Mouse (Mus musculus): ENCODE measurements around the gene Coro1b. TPM values are rescaled to one million over a fixed set of nuclear protein-coding genes. Genes with fewer than 3 reads are reported as not detected.
A peak's percentile ranks its signal among the peaks of the same experiment; 100 is the strongest.

Gene Coro1b
- polyA plus RNA-seq, 1 experiment from 2014 or later: 164 TPM

- Histone ChIP-seq H3K4me1 (replicated peaks; ENCODE audit: insufficient read depth, low read length) (peaks cover 9% of the 10 kb centered on the region; the same call in 1 of the 2 replicates), H3K27me3 (ENCODE audit: insufficient read depth, low read length) (no peaks in the 10 kb centered on the region), H3K9me3 (replicated peaks; ENCODE audit: low read length) (no peaks in the 10 kb centered on the region), H3K4me2 (ENCODE audit: low read length) (no peak overlapping the region), H3K36me3 (ENCODE audit: insufficient read depth, low read length) (peaks cover 20% of the 10 kb centered on the region), H3K9ac (ENCODE audit: low read depth, low read length) (no peak overlapping the region), H3K4me3 (replicated peaks; ENCODE audit: low read depth, low read length) (no peak overlapping the region), H3K27ac (no peak overlapping the region)
- ATAC-seq (replicated peaks; ENCODE audit: low FRiP score, low read depth) (no peak), DNase-seq (ENCODE audit: low spot score) (no peak)
- TF ChIP-seq CTCF (IDR thresholded peaks at IDR 0.05; ENCODE audit: low read depth): no peak
- 95% methylated on average over 26 of the region's 26 CpGs for WGBS
Observed at GRCm38 (mm10) chr19:4112063-4112960, 36.1 kb upstream of the Coro1b start.

- no peak overlapping the region for H3K4me3 ChIP-seq (replicated peaks; ENCODE audit: low read depth, low read length)
- no peaks in the 10 kb centered on the region for H3K27me3 ChIP-seq (ENCODE audit: insufficient read depth, low read length)
- H3K4me1 ChIP-seq (replicated peaks; ENCODE audit: insufficient read depth, low read length): peaks cover 9% of the 10 kb centered on the region; the same call in 1 of the 2 replicates
- H3K27ac ChIP-seq: peak overlapping the region; percentile 86
- 0 out of 2 replicates have a peak overlapping the region, but pooled peaks have one; percentile 0 for H3K4me2 ChIP-seq (ENCODE audit: low read length)
- ATAC-seq (replicated peaks; ENCODE audit: low FRiP score, low read depth): peak; percentile 41; the same call in 1 of the 2 replicates
- H3K9me3 ChIP-seq (replicated peaks; ENCODE audit: low read length): no peaks in the 10 kb centered on the region
- 26% methylated on average over 13 of the region's 13 CpGs for WGBS
- H3K36me3 ChIP-seq (ENCODE audit: insufficient read depth, low read length): peaks cover 20% of the 10 kb centered on the region
- DNase-seq (ENCODE audit: low spot score): peak; percentile 38
- TF ChIP-seq CTCF (IDR thresholded peaks at IDR 0.05; ENCODE audit: low read depth): no peak
- H3K9ac ChIP-seq (ENCODE audit: low read depth, low read length): 0 out of 2 replicates have a peak overlapping the region, but pooled peaks have one; percentile 3
Observed at GRCm38 (mm10) chr19:4113186-4113805, 35.1 kb upstream of the Coro1b start.

GRCm38 (mm10) chr19:4113806-4114230, 34.6 kb upstream of the Coro1b start:
- peaks cover 9% of the 10 kb centered on the region; the same call in 1 of the 2 replicates for H3K4me1 ChIP-seq (replicated peaks; ENCODE audit: insufficient read depth, low read length)
- H3K36me3 ChIP-seq (ENCODE audit: insufficient read depth, low read length): peaks cover 20% of the 10 kb centered on the region
- no peak for TF ChIP-seq CTCF (IDR thresholded peaks at IDR 0.05; ENCODE audit: low read depth)
- peak; percentile 50 for ATAC-seq (replicated peaks; ENCODE audit: low FRiP score, low read depth)
- 6% methylated on average over 5 of the region's 5 CpGs for WGBS
- 0 out of 2 replicates have a peak overlapping the region, but pooled peaks have one; percentile 3 for H3K9ac ChIP-seq (ENCODE audit: low read depth, low read length)
- H3K9me3 ChIP-seq (replicated peaks; ENCODE audit: low read length): no peaks in the 10 kb centered on the region
- H3K27ac ChIP-seq: peak overlapping the region; percentile 86
- no peak overlapping the region for H3K4me3 ChIP-seq (replicated peaks; ENCODE audit: low read depth, low read length)
- DNase-seq (ENCODE audit: low spot score): peak; percentile 57
- no peaks in the 10 kb centered on the region for H3K27me3 ChIP-seq (ENCODE audit: insufficient read depth, low read length)
- 0 out of 2 replicates have a peak overlapping the region, but pooled peaks have one; percentile 0 for H3K4me2 ChIP-seq (ENCODE audit: low read length)

DNA sequence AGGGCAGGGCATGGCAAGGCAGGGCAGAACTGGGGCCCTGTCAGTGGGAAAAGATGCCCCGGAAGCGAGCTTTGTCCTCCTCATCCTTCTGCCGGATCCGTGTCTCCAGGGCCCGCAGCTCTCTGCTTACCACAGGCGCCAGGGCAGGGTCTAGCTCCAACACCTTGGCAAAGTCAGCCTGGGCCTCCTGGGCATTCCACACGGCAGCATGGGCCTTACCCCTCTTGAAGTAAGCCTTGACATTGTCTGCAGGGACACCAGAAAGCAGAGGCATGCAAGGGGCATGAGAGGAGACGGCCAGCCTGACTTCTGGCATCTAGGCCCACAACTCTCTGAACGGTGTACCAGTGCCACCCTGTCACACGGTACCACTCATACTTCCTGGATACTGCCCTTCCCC, 33.9 kb upstream of the Coro1b start:
- Histone ChIP-seq H3K36me3 (ENCODE audit: insufficient read depth, low read length) (peaks cover 20% of the 10 kb centered on the region), H3K4me2 (ENCODE audit: low read length) (no peak overlapping the region), H3K4me1 (replicated peaks; ENCODE audit: insufficient read depth, low read length) (peaks cover 9% of the 10 kb centered on the region; the same call in 1 of the 2 replicates), H3K4me3 (replicated peaks; ENCODE audit: low read depth, low read length) (no peak overlapping the region), H3K9me3 (replicated peaks; ENCODE audit: low read length) (no peaks in the 10 kb centered on the region), H3K27me3 (ENCODE audit: insufficient read depth, low read length) (no peaks in the 10 kb centered on the region), H3K9ac (ENCODE audit: low read depth, low read length) (no peak overlapping the region), H3K27ac (peak overlapping the region; percentile 86)
- 85% methylated on average over 10 of the region's 10 CpGs for WGBS
- ATAC-seq (replicated peaks; ENCODE audit: low FRiP score, low read depth) (no peak), DNase-seq (ENCODE audit: low spot score) (no peak)
- TF ChIP-seq CTCF (IDR thresholded peaks at IDR 0.05; ENCODE audit: low read depth): no peak

DNA sequence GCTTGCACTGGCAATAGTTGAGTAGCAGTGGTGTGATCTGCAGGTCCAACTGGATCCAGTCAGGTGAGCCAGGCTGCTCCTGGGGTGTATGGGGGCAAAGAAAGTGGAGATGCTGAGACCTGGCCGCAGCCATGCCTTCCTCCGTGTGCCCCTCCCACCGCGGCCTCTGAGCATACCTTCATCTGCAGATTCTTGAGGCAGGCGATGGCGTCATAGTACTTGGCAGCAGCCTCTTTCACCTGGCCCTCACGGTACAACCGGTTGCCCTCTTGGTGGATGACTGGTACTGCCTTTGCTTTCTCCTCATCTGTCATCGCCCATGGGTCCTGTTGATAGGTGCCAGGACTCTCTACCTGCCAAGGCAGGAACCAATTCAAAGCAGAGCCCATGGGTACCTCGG, 33.3 kb upstream of the Coro1b start:
- 96% methylated on average over 10 of the region's 10 CpGs for WGBS
- Histone ChIP-seq H3K9me3 (replicated peaks; ENCODE audit: low read length) (no peaks in the 10 kb centered on the region), H3K4me3 (replicated peaks; ENCODE audit: low read depth, low read length) (no peak overlapping the region), H3K27ac (no peak overlapping the region), H3K4me2 (ENCODE audit: low read length) (no peak overlapping the region), H3K27me3 (ENCODE audit: insufficient read depth, low read length) (no peaks in the 10 kb centered on the region), H3K4me1 (replicated peaks; ENCODE audit: insufficient read depth, low read length) (peaks cover 9% of the 10 kb centered on the region; the same call in 1 of the 2 replicates), H3K9ac (ENCODE audit: low read depth, low read length) (no peak overlapping the region), H3K36me3 (ENCODE audit: insufficient read depth, low read length) (peaks cover 20% of the 10 kb centered on the region)
- ATAC-seq (replicated peaks; ENCODE audit: low FRiP score, low read depth) (no peak), DNase-seq (ENCODE audit: low spot score) (no peak)
- no peak for TF ChIP-seq CTCF (IDR thresholded peaks at IDR 0.05; ENCODE audit: low read depth)

GRCm38 (mm10) chr19:4115816-4116215, 32.6 kb upstream of the Coro1b start:
- no peaks in the 10 kb centered on the region for H3K9me3 ChIP-seq (replicated peaks; ENCODE audit: low read length)
- TF ChIP-seq CTCF (IDR thresholded peaks at IDR 0.05; ENCODE audit: low read depth): no peak
- 92% methylated on average over 11 of the region's 11 CpGs for WGBS
- no peak for ATAC-seq (replicated peaks; ENCODE audit: low FRiP score, low read depth)
- peaks cover 20% of the 10 kb centered on the region for H3K36me3 ChIP-seq (ENCODE audit: insufficient read depth, low read length)
- H3K4me2 ChIP-seq (ENCODE audit: low read length): no peak overlapping the region
- no peak overlapping the region for H3K4me3 ChIP-seq (replicated peaks; ENCODE audit: low read depth, low read length)
- no peaks in the 10 kb centered on the region for H3K27me3 ChIP-seq (ENCODE audit: insufficient read depth, low read length)
- H3K27ac ChIP-seq: no peak overlapping the region
- no peak for DNase-seq (ENCODE audit: low spot score)
- no peak overlapping the region for H3K9ac ChIP-seq (ENCODE audit: low read depth, low read length)
- peaks cover 15% of the 10 kb centered on the region; the same call in 1 of the 2 replicates for H3K4me1 ChIP-seq (replicated peaks; ENCODE audit: insufficient read depth, low read length)
